Mouse (Mus musculus): ENCODE results near the gene Srp14. TPM values are rescaled to one million over a fixed set of nuclear protein-coding genes. Genes with fewer than 3 reads are reported as not detected.

Srp14 gene
- polyA plus RNA-seq, 1 experiment from 2014 or later = 261 TPM

GRCm38 (mm10) chr2:118483032-118483431 is 3.5 kb upstream of the Srp14 start:
- no peaks in the 10 kb centered on the region for H3K9me3 ChIP-seq (replicated peaks)
- WGBS = 84% methylated on average over 5 of the region's 5 CpGs
- H3K27ac ChIP-seq (replicated peaks) = no peak overlapping the region
- H3K27me3 ChIP-seq (ENCODE audit: low read depth, poor library complexity, severe bottlenecking) = no peaks in the 10 kb centered on the region
- no peak for DNase-seq (ENCODE audit: low spot score)
- no peak overlapping the region for H3K4me3 ChIP-seq
- H3K36me3 ChIP-seq = no peaks in the 10 kb centered on the region
- H3K4me1 ChIP-seq = peaks cover 18% of the 10 kb centered on the region

- H3K27ac ChIP-seq (replicated peaks) = no peak overlapping the region
- H3K9me3 ChIP-seq (replicated peaks) = no peaks in the 10 kb centered on the region
- no peak for DNase-seq (ENCODE audit: low spot score)
- H3K27me3 ChIP-seq (ENCODE audit: low read depth, poor library complexity, severe bottlenecking) = no peaks in the 10 kb centered on the region
- WGBS = 94% methylated on average over 7 of the region's 7 CpGs
- H3K36me3 ChIP-seq = peaks cover 18% of the 10 kb centered on the region
- H3K4me3 ChIP-seq = no peak overlapping the region
- H3K4me1 ChIP-seq = peaks cover 15% of the 10 kb centered on the region
Observed at GRCm38 (mm10) chr2:118480886-118481285, 1.4 kb upstream of the Srp14 start.

- H3K27me3 ChIP-seq (ENCODE audit: low read depth, poor library complexity, severe bottlenecking) = no peaks in the 10 kb centered on the region
- peak overlapping the region; percentile 90 for H3K27ac ChIP-seq (replicated peaks)
- no peak for DNase-seq (ENCODE audit: low spot score)
- peak overlapping the region; percentile 92 for H3K4me3 ChIP-seq
- WGBS = 5% methylated on average over 52 of the region's 52 CpGs
- no peaks in the 10 kb centered on the region for H3K9me3 ChIP-seq (replicated peaks)
- H3K36me3 ChIP-seq = peaks cover 37% of the 10 kb centered on the region
- H3K4me1 ChIP-seq = peaks cover 15% of the 10 kb centered on the region
Observed at GRCm38 (mm10) chr2:118478833-118479549, 520 bp downstream of the Srp14 start.

GRCm38 (mm10) chr2:118468354-118468753 is 11.2 kb downstream of the Srp14 start:
- Histone ChIP-seq H3K4me3 (no peak overlapping the region), H3K36me3 (peaks cover 87% of the 10 kb centered on the region), H3K9me3 (replicated peaks) (no peaks in the 10 kb centered on the region), H3K27ac (replicated peaks) (no peak overlapping the region), H3K4me1 (no peaks in the 10 kb centered on the region), H3K27me3 (ENCODE audit: low read depth, poor library complexity, severe bottlenecking) (no peaks in the 10 kb centered on the region)
- no peak for DNase-seq (ENCODE audit: low spot score)

- no peak for DNase-seq (ENCODE audit: low spot score)
- Histone ChIP-seq H3K9me3 (replicated peaks) (no peaks in the 10 kb centered on the region), H3K27me3 (ENCODE audit: low read depth, poor library complexity, severe bottlenecking) (no peaks in the 10 kb centered on the region), H3K4me3 (no peak overlapping the region), H3K4me1 (peaks cover under 1% of the 10 kb centered on the region; the same call in 1 of the 2 replicates), H3K36me3 (peaks cover 86% of the 10 kb centered on the region), H3K27ac (replicated peaks) (no peak overlapping the region)
- 78% methylated on average over 1 of the region's 1 CpGs for WGBS
Observed at GRCm38 (mm10) chr2:118466601-118467000, 12.9 kb downstream of the Srp14 start.

GRCm38 (mm10) chr2:118465894-118466293 is 13.6 kb downstream of the Srp14 start:
- WGBS = 83% methylated on average over 2 of the region's 2 CpGs
- Histone ChIP-seq H3K9me3 (replicated peaks) (no peaks in the 10 kb centered on the region), H3K36me3 (peaks cover 86% of the 10 kb centered on the region), H3K27me3 (ENCODE audit: low read depth, poor library complexity, severe bottlenecking) (no peaks in the 10 kb centered on the region), H3K27ac (replicated peaks) (no peak overlapping the region), H3K4me3 (no peak overlapping the region), H3K4me1 (peaks cover 8% of the 10 kb centered on the region; the same call in 1 of the 2 replicates)
- no peak for DNase-seq (ENCODE audit: low spot score)

GRCm38 (mm10) chr2:118464450-118464849 is 15.1 kb downstream of the Srp14 start:
- no peak for DNase-seq (ENCODE audit: low spot score)
- Histone ChIP-seq H3K4me3 (no peak overlapping the region), H3K27me3 (ENCODE audit: low read depth, poor library complexity, severe bottlenecking) (no peaks in the 10 kb centered on the region), H3K4me1 (peaks cover 8% of the 10 kb centered on the region; the same call in 1 of the 2 replicates), H3K36me3 (peaks cover 77% of the 10 kb centered on the region), H3K27ac (replicated peaks) (no peak overlapping the region), H3K9me3 (replicated peaks) (no peaks in the 10 kb centered on the region)
- WGBS = 91% methylated on average over 3 of the region's 3 CpGs

- Histone ChIP-seq H3K4me3 (no peak overlapping the region), H3K4me1 (peaks cover 8% of the 10 kb centered on the region; the same call in 1 of the 2 replicates), H3K9me3 (replicated peaks) (no peaks in the 10 kb centered on the region), H3K36me3 (peaks cover 73% of the 10 kb centered on the region), H3K27ac (replicated peaks) (no peak overlapping the region), H3K27me3 (ENCODE audit: low read depth, poor library complexity, severe bottlenecking) (no peaks in the 10 kb centered on the region)
- WGBS = 86% methylated on average over 5 of the region's 5 CpGs
- no peak for DNase-seq (ENCODE audit: low spot score)
Observed at GRCm38 (mm10) chr2:118463480-118463879, 16.0 kb downstream of the Srp14 start.

- Histone ChIP-seq H3K27me3 (ENCODE audit: low read depth, poor library complexity, severe bottlenecking) (no peaks in the 10 kb centered on the region), H3K4me1 (peaks cover 15% of the 10 kb centered on the region; the same call in 1 of the 2 replicates), H3K27ac (replicated peaks) (no peak overlapping the region), H3K4me3 (no peak overlapping the region), H3K9me3 (replicated peaks) (no peaks in the 10 kb centered on the region), H3K36me3 (peaks cover 69% of the 10 kb centered on the region)
- 87% methylated on average over 16 of the region's 16 CpGs for WGBS
- no peak for DNase-seq (ENCODE audit: low spot score)
Observed at GRCm38 (mm10) chr2:118461480-118462165, 17.9 kb downstream of the Srp14 start.

GRCm38 (mm10) chr2:118457463-118458261 is 21.8 kb downstream of the Srp14 start:
- peaks cover 53% of the 10 kb centered on the region for H3K36me3 ChIP-seq
- H3K27ac ChIP-seq (replicated peaks) = peak overlapping the region; percentile 47

GRCm38 (mm10) chr2:118457029-118457428 is 22.5 kb downstream of the Srp14 start:
- peaks cover 46% of the 10 kb centered on the region for H3K36me3 ChIP-seq
- H3K27me3 ChIP-seq (ENCODE audit: low read depth, poor library complexity, severe bottlenecking) = no peaks in the 10 kb centered on the region
- no peaks in the 10 kb centered on the region for H3K9me3 ChIP-seq (replicated peaks)
- peak overlapping the region; percentile 47; the same call in 1 of the 2 replicates for H3K27ac ChIP-seq (replicated peaks)
- WGBS = 91% methylated on average over 3 of the region's 3 CpGs
- no peak overlapping the region for H3K4me3 ChIP-seq
- DNase-seq (ENCODE audit: low spot score) = no peak
- H3K4me1 ChIP-seq = peaks cover 15% of the 10 kb centered on the region; the same call in 1 of the 2 replicates

More at GRCm38 (mm10) chr2:118457463-118458261, 21.8 kb downstream of the Srp14 start:
- Histone ChIP-seq H3K4me3 (no peak overlapping the region), H3K27me3 (ENCODE audit: low read depth, poor library complexity, severe bottlenecking) (no peaks in the 10 kb centered on the region), H3K4me1 (peaks cover 15% of the 10 kb centered on the region; the same call in 1 of the 2 replicates), H3K9me3 (replicated peaks) (no peaks in the 10 kb centered on the region)
- WGBS = 82% methylated on average over 13 of the region's 13 CpGs
- no peak for DNase-seq (ENCODE audit: low spot score)

GRCm38 (mm10) chr2:118451056-118451455 is 28.5 kb downstream of the Srp14 start:
- 95% methylated on average over 6 of the region's 6 CpGs for WGBS
- DNase-seq (ENCODE audit: low spot score) = no peak

More at GRCm38 (mm10) chr2:118451056-118451455, 28.5 kb downstream of the Srp14 start:
- peaks cover 17% of the 10 kb centered on the region for H3K36me3 ChIP-seq
- no peaks in the 10 kb centered on the region for H3K27me3 ChIP-seq (ENCODE audit: low read depth, poor library complexity, severe bottlenecking)
- no peak overlapping the region for H3K4me3 ChIP-seq
- H3K9me3 ChIP-seq (replicated peaks) = no peaks in the 10 kb centered on the region
- peaks cover 9% of the 10 kb centered on the region for H3K4me1 ChIP-seq
- no peak overlapping the region for H3K27ac ChIP-seq (replicated peaks)

All from midbrain, embryonic 10.5 days (tissue).